In genomic region chr15:12111232-12111631, GRCm38 (mm10) we compare ENCODE assay signal across 16 mouse cellular contexts. TPM values are rescaled to one million over a fixed set of nuclear protein-coding genes. Genes with fewer than 3 reads are reported as not detected.
DNase-seq lines count a peak whose midpoint lies in the region; ATAC-seq and TF ChIP-seq lines count a peak whose summit lies in the region.
"Had no signal": no experiment of that assay in that cellular context is flagged by ENCODE, and none has a peak within 500 bp of the region (broad histone marks: within the 10 kb centered on the region; RNA-seq: fewer than 3 reads in every experiment).

No protein-coding gene starts in this region.

- TF ChIP-seq CTCF in lung, postnatal 0 days (IDR thresholded peaks at IDR 0.05) = no peak

- H3K27ac ChIP-seq in heart, embryonic 15.5 days = peak overlapping the region; percentile 89
- H3K27ac ChIP-seq in lung, postnatal 0 days (ENCODE audit: low read length) = peak overlapping the region; percentile 47; the same call in 1 of the 2 replicates
- H3K27ac ChIP-seq: embryonic facial prominence, embryonic 15.5 days; midbrain, embryonic 15.5 days had no signal

- TF ChIP-seq EP300 in lung, postnatal 0 days (IDR thresholded peaks at IDR 0.05) = peak; percentile 84

- DNase-seq in adrenal gland, postnatal 36 days = peak; percentile 18 to 42
- no peak for DNase-seq in adrenal gland, adult 18-20 months (ENCODE audit: low spot score in 2 of 2)
- no peak for DNase-seq in heart, postnatal 4 days
- DNase-seq in 3T3-L1 (ENCODE audit: low read depth, low spot score) = peak; percentile 99
- peak; percentile 92 for DNase-seq in lung, postnatal 0 days (ENCODE audit: low spot score)
- no peak for DNase-seq in kidney, adult 9 months
- DNase-seq in thymus, adult 18-20 months = no peak
- DNase-seq: B cell, adult 2 months; cerebellum, postnatal 36 days; left cerebral cortex, postnatal 4 days; right cerebral cortex, adult 18-20 months had no signal

- 16% methylated on average over 7 of the region's 7 CpGs for WGBS in heart, embryonic 15.5 days
- whole genome bisulfite sequencing in lung, postnatal 0 days = 37% methylated on average over 7 of the region's 7 CpGs

- peak; percentile 49; the same call in 1 of the 2 replicates for ATAC-seq in heart, embryonic 15.5 days (replicated peaks; ENCODE audit: insufficient number of reproducible peaks, insufficient read depth, low FRiP score, low read depth)
- peak; percentile 90 for ATAC-seq in lung, postnatal 0 days
- ATAC-seq: activated CD4-positive, CD25-positive, alpha-beta regulatory T cell, adult 4 months; forebrain, embryonic 16.5 days; midbrain, embryonic 15.5 days had no signal

- H3K4me2 ChIP-seq in heart, embryonic 15.5 days = peak overlapping the region; percentile 33
- no peak overlapping the region for H3K4me2 ChIP-seq in lung, postnatal 0 days (replicated peaks; ENCODE audit: low read depth, low read length)
- H3K4me2 ChIP-seq: embryonic facial prominence, embryonic 15.5 days; midbrain, embryonic 15.5 days had no signal

- no peak overlapping the region for H3K9ac ChIP-seq in heart, embryonic 15.5 days
- no peak overlapping the region for H3K9ac ChIP-seq in lung, postnatal 0 days (replicated peaks; ENCODE audit: low read depth)
- H3K9ac ChIP-seq: embryonic facial prominence, embryonic 15.5 days; midbrain, embryonic 15.5 days had no signal

- H3K36me3 ChIP-seq in heart, embryonic 15.5 days = no peaks in the 10 kb centered on the region
- no peaks in the 10 kb centered on the region for H3K36me3 ChIP-seq in lung, postnatal 0 days (ENCODE audit: insufficient read depth, low read length)
- H3K36me3 ChIP-seq: embryonic facial prominence, embryonic 15.5 days; midbrain, embryonic 15.5 days had no signal

- no peak overlapping the region for H3K4me3 ChIP-seq in heart, embryonic 15.5 days
- no peak overlapping the region for H3K4me3 ChIP-seq in lung, postnatal 0 days (ENCODE audit: low read depth, low read length)
- H3K4me3 ChIP-seq: embryonic facial prominence, embryonic 15.5 days; midbrain, embryonic 15.5 days had no signal

- H3K4me1 ChIP-seq in heart, embryonic 15.5 days (replicated peaks) = peaks cover 34% of the 10 kb centered on the region
- H3K4me1 ChIP-seq in lung, postnatal 0 days (ENCODE audit: insufficient read depth, low read depth, low read length) = no peaks in the 10 kb centered on the region
- H3K4me1 ChIP-seq: midbrain, embryonic 15.5 days had no signal

- H3K9me3 ChIP-seq in heart, embryonic 15.5 days (replicated peaks) = no peaks in the 10 kb centered on the region
- H3K9me3 ChIP-seq in lung, postnatal 0 days (ENCODE audit: low read length) = no peaks in the 10 kb centered on the region
- H3K9me3 ChIP-seq: embryonic facial prominence, embryonic 15.5 days; midbrain, embryonic 15.5 days had no signal

- H3K27me3 ChIP-seq in heart, embryonic 15.5 days = no peaks in the 10 kb centered on the region
- H3K27me3 ChIP-seq in lung, postnatal 0 days (replicated peaks; ENCODE audit: insufficient read depth, low read length) = no peaks in the 10 kb centered on the region
- H3K27me3 ChIP-seq: embryonic facial prominence, embryonic 15.5 days; midbrain, embryonic 15.5 days had no signal

RNA-seq across cellular contexts. Expression of gene Zfr, which starts 6.4 kb away (rescaled TPM):
- total RNA-seq in adrenal gland, postnatal 36 days (2021) = 100 to 1,000 TPM; 117 to 215 TPM
- 100 to 1,000 TPM; 178 to 179 TPM for total RNA-seq in adrenal gland, adult 18-20 months (2021)
- 79.7 and 99.0 TPM in 2 replicates for polyA plus RNA-seq in heart, embryonic 15.5 days (2015; fragmentation: Nextera tagmentation; extraction: Ambion mirVana)
- 100 to 1,000 TPM; 109 to 110 TPM for total RNA-seq in heart, postnatal 4 days (2021)
- 91.9 and 102 TPM in 2 replicates for polyA plus RNA-seq in lung, postnatal 0 days (2015; fragmentation: Nextera tagmentation; extraction: Ambion mirVana)

Comparison
In these comparisons a context has a peak if more than half of its experiments do, and no peak if none do; other contexts are left out.
1. DNase-seq: peak in adrenal gland, postnatal 36 days (2 of 2), 3T3-L1 (single experiment) and lung, postnatal 0 days (single experiment); none in adrenal gland, adult 18-20 months (0 of 2), heart, postnatal 4 days (single experiment), kidney, adult 9 months (single experiment) and thymus, adult 18-20 months (0 of 2).